Mouse (Mus musculus): ENCODE results near the gene Rell1. TPM values are rescaled to one million over a fixed set of nuclear protein-coding genes. Genes with fewer than 3 reads are reported as not detected.
A peak's percentile ranks its signal among the peaks of the same experiment; 100 is the strongest.
"Not testable (repeated sequence)": the region's sequence is repeated elsewhere in the genome, so short reads cannot be mapped to it uniquely, and the experiment has no call there.

Rell1 gene
- polyA plus RNA-seq, 1 experiment from 2014 or later: 28.1 TPM

DNA sequence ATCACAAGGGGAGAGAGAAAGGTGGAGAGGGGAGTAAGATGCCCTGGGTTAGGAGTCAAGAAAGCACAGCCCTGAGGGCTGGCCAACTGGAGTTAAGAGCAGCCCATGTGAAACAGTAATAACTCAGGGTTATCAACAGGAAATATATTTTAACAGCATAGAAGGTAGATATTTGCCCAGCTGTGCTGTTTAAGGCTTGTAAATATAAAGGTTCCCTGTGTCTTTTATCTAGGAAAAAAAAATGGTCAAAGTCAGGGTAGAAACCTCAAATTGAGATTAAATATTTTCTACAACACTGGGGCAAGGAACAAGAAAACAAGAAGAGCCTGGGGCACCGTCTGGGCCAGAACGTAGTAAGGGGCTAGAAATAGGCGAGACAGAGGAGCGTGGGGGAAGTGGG is 61.2 kb downstream of the Rell1 start:
- Histone ChIP-seq H3K4me1 (ENCODE audit: insufficient read depth, low read length) (peaks cover 10% of the 10 kb centered on the region; the same call in 1 of the 2 replicates), H3K9ac (replicated peaks; ENCODE audit: low read length) (no peak overlapping the region), H3K9me3 (ENCODE audit: low read length) (no peaks in the 10 kb centered on the region), H3K4me2 (replicated peaks; ENCODE audit: low read depth, low read length) (no peak overlapping the region), H3K27me3 (ENCODE audit: insufficient read depth, low read length) (no peaks in the 10 kb centered on the region), H3K27ac (ENCODE audit: low read length) (no peak overlapping the region), H3K4me3 (ENCODE audit: low read length) (no peak overlapping the region), H3K36me3 (ENCODE audit: insufficient read depth, low read length) (0 out of 2 replicates have a peak, but pooled peaks cover 7% of the 10 kb centered on the region)
- no peak for ATAC-seq (ENCODE audit: low FRiP score, low TSS enrichment)
- WGBS: 55% methylated on average over 4 of the region's 4 CpGs

DNA sequence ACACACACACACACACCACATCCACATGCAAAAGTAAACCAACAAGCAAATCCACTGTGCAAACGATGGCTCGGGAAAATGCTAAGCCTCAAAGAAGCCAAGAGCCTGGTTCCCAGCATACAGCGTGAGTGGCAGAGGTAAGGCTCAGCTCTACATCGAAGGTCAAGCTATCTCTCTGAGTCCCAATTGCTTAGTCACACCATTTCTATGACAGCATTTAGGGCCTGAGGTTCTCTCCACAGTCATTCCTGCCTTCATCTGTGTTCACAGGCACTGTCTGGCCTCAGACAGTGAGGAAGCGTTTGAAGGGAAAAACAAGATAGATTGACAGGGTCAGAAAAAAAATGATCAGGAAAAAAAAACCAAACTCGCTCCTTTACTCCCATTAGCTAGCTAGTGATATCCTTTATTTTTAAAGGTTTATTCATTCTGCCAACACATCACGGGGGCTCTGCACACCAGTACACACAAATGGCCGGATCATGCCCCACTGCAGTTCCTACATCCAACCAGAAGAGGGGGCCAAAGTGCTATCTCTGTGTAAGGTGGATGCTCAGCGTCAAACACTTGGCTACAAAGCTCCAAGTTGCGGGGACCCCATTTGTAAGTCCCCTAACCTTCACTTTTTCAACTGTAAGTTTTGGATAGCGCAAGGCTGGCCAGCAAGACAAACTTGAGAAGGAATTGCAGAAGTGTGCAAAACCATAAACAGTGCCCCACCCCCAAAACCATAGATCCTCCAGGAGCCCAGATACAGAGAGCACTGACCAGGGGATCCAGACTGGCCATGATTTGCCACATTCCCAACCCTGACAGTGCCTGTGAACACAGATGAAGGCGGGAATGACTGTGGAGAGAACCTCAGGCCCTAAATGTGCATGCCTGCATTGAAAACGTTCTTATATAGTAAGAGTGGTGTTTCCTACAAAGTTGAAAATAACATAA is 62.3 kb downstream of the Rell1 start:
- ATAC-seq (ENCODE audit: low FRiP score, low TSS enrichment): peak; percentile 57; the same call in 1 of the 2 replicates
- H3K4me3 ChIP-seq (ENCODE audit: low read length): no peak overlapping the region
- H3K4me1 ChIP-seq (ENCODE audit: insufficient read depth, low read length): peaks cover 11% of the 10 kb centered on the region; the same call in 1 of the 2 replicates
- no peaks in the 10 kb centered on the region for H3K27me3 ChIP-seq (ENCODE audit: insufficient read depth, low read length)
- 39% methylated on average over 13 of the region's 13 CpGs for whole genome bisulfite sequencing
- H3K9ac ChIP-seq (replicated peaks; ENCODE audit: low read length): no peak overlapping the region
- peak overlapping the region; percentile 23 for H3K4me2 ChIP-seq (replicated peaks; ENCODE audit: low read depth, low read length)
- H3K36me3 ChIP-seq (ENCODE audit: insufficient read depth, low read length): 0 out of 2 replicates have a peak, but pooled peaks cover 7% of the 10 kb centered on the region
- H3K27ac ChIP-seq (ENCODE audit: low read length): no peak overlapping the region
- H3K9me3 ChIP-seq (ENCODE audit: low read length): no peaks in the 10 kb centered on the region

DNA sequence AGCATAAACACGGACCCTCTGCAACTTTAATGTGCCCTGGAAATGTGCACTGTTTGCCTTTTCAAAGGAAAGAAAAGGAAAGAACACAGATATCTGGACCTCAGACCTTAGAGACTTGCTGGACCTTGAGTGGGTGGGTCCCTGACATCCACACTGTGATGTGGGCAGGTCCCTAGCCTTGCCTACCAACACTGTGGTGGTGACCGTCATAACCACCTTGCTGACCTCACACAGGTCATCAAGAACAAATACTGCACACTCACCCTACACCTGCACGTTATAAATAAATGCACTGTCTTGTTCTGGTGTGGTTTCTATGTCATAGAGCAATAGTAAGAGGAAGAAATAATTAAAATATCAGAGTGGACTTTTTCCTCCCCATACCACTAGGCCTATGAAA is 65.4 kb downstream of the Rell1 start:
- no peak for ATAC-seq (ENCODE audit: low FRiP score, low TSS enrichment)
- Histone ChIP-seq H3K4me1 (ENCODE audit: insufficient read depth, low read length) (peaks cover 11% of the 10 kb centered on the region; the same call in 1 of the 2 replicates), H3K9me3 (ENCODE audit: low read length) (no peaks in the 10 kb centered on the region), H3K4me2 (replicated peaks; ENCODE audit: low read depth, low read length) (no peak overlapping the region), H3K36me3 (ENCODE audit: insufficient read depth, low read length) (peaks cover 2% of the 10 kb centered on the region; the same call in 1 of the 2 replicates), H3K4me3 (ENCODE audit: low read length) (no peak overlapping the region), H3K27ac (ENCODE audit: low read length) (peak overlapping the region; percentile 44; the same call in 1 of the 2 replicates), H3K27me3 (ENCODE audit: insufficient read depth, low read length) (no peaks in the 10 kb centered on the region), H3K9ac (replicated peaks; ENCODE audit: low read length) (no peak overlapping the region)
- WGBS: 62% methylated on average over 3 of the region's 3 CpGs

DNA sequence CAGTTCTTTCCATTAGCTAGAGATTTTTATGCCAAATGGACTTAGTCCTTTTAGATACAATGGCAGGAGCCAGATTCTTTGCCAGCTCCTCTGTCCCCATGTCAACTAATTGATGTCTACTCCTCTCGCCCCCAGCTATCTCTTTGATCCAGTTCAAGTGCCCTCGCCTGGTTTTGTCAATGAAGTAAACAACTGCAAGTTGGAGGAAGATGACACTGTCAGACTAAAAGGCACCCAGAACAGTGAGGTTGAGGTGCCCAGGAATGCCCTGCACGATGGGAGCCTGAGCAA is 70.9 kb downstream of the Rell1 start:
- H3K36me3 ChIP-seq (ENCODE audit: insufficient read depth, low read length): peaks cover 8% of the 10 kb centered on the region; the same call in 1 of the 2 replicates
- H3K27ac ChIP-seq (ENCODE audit: low read length): no peak overlapping the region
- peaks cover 7% of the 10 kb centered on the region for H3K4me1 ChIP-seq (ENCODE audit: insufficient read depth, low read length)
- H3K9ac ChIP-seq (replicated peaks; ENCODE audit: low read length): no peak overlapping the region
- ATAC-seq (ENCODE audit: low FRiP score, low TSS enrichment): no peak
- H3K4me3 ChIP-seq (ENCODE audit: low read length): no peak overlapping the region
- WGBS: 82% methylated on average over 3 of the region's 3 CpGs
- no peaks in the 10 kb centered on the region for H3K27me3 ChIP-seq (ENCODE audit: insufficient read depth, low read length)
- H3K9me3 ChIP-seq (ENCODE audit: low read length): no peaks in the 10 kb centered on the region
- no peak overlapping the region for H3K4me2 ChIP-seq (replicated peaks; ENCODE audit: low read depth, low read length)

DNA sequence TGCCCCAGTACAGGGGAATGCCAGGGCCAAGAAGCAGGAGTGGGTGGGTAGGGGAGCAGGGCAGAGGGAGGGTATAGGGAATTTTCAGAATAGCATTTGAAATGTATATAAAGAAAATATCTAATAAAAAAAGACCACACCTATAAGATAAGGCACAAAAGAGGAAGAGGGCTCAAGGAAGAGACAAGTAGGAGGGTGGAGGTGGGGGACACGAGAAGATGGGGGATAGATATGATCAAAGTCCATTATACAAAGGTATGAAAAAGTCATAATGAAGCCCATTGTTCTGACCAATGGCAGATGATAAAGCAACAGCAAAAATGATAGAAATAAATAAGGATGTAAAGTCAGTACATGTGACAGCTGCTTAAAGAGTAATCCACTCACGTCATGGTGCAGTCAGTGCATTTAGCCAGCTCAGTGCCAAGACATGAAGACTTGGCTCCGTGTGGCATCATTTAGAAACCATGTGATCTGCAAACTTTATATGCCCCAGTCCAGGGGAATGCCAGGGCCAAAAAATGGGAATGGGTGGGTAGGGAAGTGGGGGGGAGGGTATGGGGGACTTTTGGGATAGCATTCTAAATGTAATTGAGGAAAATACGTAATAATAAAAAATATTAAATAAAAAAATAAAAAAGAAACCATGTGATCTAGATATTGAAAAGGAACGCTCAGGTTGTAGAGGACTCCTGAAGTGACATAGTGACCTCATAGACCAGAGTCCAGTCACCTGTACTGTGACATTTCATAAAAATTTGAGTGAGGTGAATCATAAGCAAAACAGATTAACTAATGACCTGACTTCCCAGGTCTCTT is 71.5 kb downstream of the Rell1 start:
- H3K9ac ChIP-seq (replicated peaks; ENCODE audit: low read length); H3K4me2 ChIP-seq (replicated peaks; ENCODE audit: low read depth, low read length); H3K4me1 ChIP-seq (ENCODE audit: insufficient read depth, low read length); ATAC-seq (ENCODE audit: low FRiP score, low TSS enrichment); H3K27ac ChIP-seq (ENCODE audit: low read length); H3K9me3 ChIP-seq (ENCODE audit: low read length); H3K27me3 ChIP-seq (ENCODE audit: insufficient read depth, low read length); H3K4me3 ChIP-seq (ENCODE audit: low read length); H3K36me3 ChIP-seq (ENCODE audit: insufficient read depth, low read length): not testable (repeated sequence)
- WGBS: 89% methylated on average over 5 of the region's 5 CpGs

DNA sequence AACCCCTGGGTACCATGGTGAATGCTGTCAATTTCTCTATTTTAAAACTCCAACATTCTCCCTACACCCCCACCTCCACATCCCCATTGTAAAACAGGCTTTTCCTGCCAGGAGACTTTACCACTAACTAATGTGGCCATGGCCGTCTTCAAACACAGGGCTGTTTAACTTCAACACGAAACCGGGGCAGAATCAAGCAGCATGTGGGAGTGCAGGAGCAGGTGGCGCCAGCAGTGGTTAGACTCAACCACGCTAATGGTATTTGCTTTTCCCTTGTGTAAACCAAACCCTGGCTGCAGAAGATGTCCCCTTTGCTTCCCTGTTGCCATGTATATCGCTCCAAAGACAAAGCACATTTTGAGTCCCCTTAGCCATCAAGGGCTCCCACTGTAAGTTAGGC is 76.8 kb downstream of the Rell1 start:
- no peak overlapping the region for H3K4me2 ChIP-seq (replicated peaks; ENCODE audit: low read depth, low read length)
- H3K9me3 ChIP-seq (ENCODE audit: low read length): no peaks in the 10 kb centered on the region
- no peak for ATAC-seq (ENCODE audit: low FRiP score, low TSS enrichment)
- H3K4me1 ChIP-seq (ENCODE audit: insufficient read depth, low read length): peaks cover 8% of the 10 kb centered on the region; the same call in 1 of the 2 replicates
- no peak overlapping the region for H3K9ac ChIP-seq (replicated peaks; ENCODE audit: low read length)
- WGBS: 63% methylated on average over 6 of the region's 6 CpGs
- no peak overlapping the region for H3K27ac ChIP-seq (ENCODE audit: low read length)
- no peak overlapping the region for H3K4me3 ChIP-seq (ENCODE audit: low read length)
- peaks cover 8% of the 10 kb centered on the region; the same call in 1 of the 2 replicates for H3K36me3 ChIP-seq (ENCODE audit: insufficient read depth, low read length)
- H3K27me3 ChIP-seq (ENCODE audit: insufficient read depth, low read length): no peaks in the 10 kb centered on the region

DNA sequence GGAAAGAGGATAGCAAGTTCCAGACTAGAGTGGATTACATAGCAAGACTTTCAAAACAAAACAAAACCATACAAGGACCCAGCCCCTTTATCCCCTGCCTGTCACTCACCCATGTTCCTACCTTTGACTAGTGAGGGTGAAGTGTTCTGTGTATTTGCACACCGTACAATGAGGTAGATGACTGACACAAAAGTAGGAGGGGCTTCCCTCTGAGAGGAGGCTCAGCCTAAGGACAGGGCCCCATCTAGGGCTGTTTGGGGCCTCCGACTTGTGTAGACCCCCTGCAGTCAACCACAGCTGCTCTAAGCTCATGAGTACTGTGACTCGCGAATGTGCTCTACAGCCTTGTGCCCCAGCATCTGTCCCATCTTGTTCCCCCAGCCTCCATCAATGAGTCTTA is 77.5 kb downstream of the Rell1 start:
- Histone ChIP-seq H3K9me3 (ENCODE audit: low read length) (no peaks in the 10 kb centered on the region), H3K4me2 (replicated peaks; ENCODE audit: low read depth, low read length) (no peak overlapping the region), H3K27me3 (ENCODE audit: insufficient read depth, low read length) (no peaks in the 10 kb centered on the region), H3K36me3 (ENCODE audit: insufficient read depth, low read length) (peaks cover 8% of the 10 kb centered on the region; the same call in 1 of the 2 replicates), H3K27ac (ENCODE audit: low read length) (no peak overlapping the region), H3K9ac (replicated peaks; ENCODE audit: low read length) (no peak overlapping the region), H3K4me1 (ENCODE audit: insufficient read depth, low read length) (peaks cover 8% of the 10 kb centered on the region; the same call in 1 of the 2 replicates), H3K4me3 (ENCODE audit: low read length) (no peak overlapping the region)
- 86% methylated on average over 4 of the region's 4 CpGs for WGBS
- no peak for ATAC-seq (ENCODE audit: low FRiP score, low TSS enrichment)

DNA sequence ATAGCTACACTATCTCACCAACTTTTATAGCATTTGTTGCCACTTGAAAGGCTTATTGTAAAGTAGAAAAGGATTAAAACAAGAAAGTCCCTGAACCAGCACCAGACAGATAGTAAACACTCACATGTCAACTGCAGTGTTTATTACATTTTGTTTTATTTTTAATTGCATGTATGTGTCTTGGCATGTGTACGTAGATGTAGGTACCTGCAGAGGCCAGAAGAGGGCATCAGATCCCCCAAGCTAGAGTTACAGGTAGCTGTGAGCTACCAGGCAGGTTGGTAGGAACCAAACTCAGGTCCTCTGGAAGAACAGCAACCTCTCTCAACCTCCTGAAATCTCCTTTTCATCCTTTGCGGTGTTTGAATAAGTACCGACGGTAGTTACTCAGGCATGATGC is 81.6 kb downstream of the Rell1 start:
- no peaks in the 10 kb centered on the region for H3K4me1 ChIP-seq (ENCODE audit: insufficient read depth, low read length)
- peak; percentile 5; the same call in 1 of the 2 replicates for ATAC-seq (ENCODE audit: low FRiP score, low TSS enrichment)
- WGBS: 89% methylated on average over 4 of the region's 4 CpGs

DNA sequence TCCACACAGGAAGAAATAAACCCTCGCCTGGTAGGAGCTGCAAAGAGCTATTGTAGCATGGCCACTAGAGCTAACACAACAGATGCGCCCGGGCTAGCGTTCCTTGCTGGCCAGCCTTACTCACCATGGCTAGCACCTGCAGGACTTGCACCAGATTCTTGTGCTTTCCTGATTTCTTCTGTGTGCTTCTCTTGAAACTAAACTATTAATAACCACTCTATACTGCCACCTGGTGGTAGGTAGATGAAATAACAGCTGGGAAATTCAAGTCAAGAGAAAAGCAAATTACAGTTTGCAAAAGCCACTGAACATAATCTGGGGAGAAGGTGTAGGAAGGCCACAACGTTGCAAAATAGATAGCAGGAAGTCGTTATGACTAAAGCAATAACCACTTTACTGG is 82.0 kb downstream of the Rell1 start:
- 32% methylated on average over 6 of the region's 6 CpGs for WGBS
- 0 out of 2 replicates have a peak, but pooled peaks have one; percentile 55 for ATAC-seq (ENCODE audit: low FRiP score, low TSS enrichment)
- H3K4me1 ChIP-seq (ENCODE audit: insufficient read depth, low read length): no peaks in the 10 kb centered on the region
- H3K27ac ChIP-seq (ENCODE audit: low read length): no peak overlapping the region
- peaks cover 4% of the 10 kb centered on the region; the same call in 1 of the 2 replicates for H3K36me3 ChIP-seq (ENCODE audit: insufficient read depth, low read length)
- no peaks in the 10 kb centered on the region for H3K9me3 ChIP-seq (ENCODE audit: low read length)
- H3K4me2 ChIP-seq (replicated peaks; ENCODE audit: low read depth, low read length): no peak overlapping the region
- H3K9ac ChIP-seq (replicated peaks; ENCODE audit: low read length): no peak overlapping the region
- no peaks in the 10 kb centered on the region for H3K27me3 ChIP-seq (ENCODE audit: insufficient read depth, low read length)
- H3K4me3 ChIP-seq (ENCODE audit: low read length): no peak overlapping the region

More for the DNA sequence above, 81.6 kb downstream of the Rell1 start:
- H3K36me3 ChIP-seq (ENCODE audit: insufficient read depth, low read length): peaks cover 4% of the 10 kb centered on the region; the same call in 1 of the 2 replicates
- H3K27ac ChIP-seq (ENCODE audit: low read length): no peak overlapping the region
- no peaks in the 10 kb centered on the region for H3K27me3 ChIP-seq (ENCODE audit: insufficient read depth, low read length)
- H3K9ac ChIP-seq (replicated peaks; ENCODE audit: low read length): no peak overlapping the region
- no peaks in the 10 kb centered on the region for H3K9me3 ChIP-seq (ENCODE audit: low read length)
- no peak overlapping the region for H3K4me2 ChIP-seq (replicated peaks; ENCODE audit: low read depth, low read length)
- no peak overlapping the region for H3K4me3 ChIP-seq (ENCODE audit: low read length)
